Mouse (Mus musculus) gastrocnemius, postnatal 36 days (tissue): ENCODE data around the gene Psors1c2. TPM values are rescaled to one million over a fixed set of nuclear protein-coding genes. Genes with fewer than 3 reads are reported as not detected.

Source experiments
- DNase-seq, 2 experiments: peaks; one replicate each; pipeline ENCODE4 v3.0.0; 2022
- intact Hi-C: fragments of 180-260 bp; cut with DNase I; formaldehyde crosslinking; loops from one replicate; pipeline ENCODE4 v1.15.1; 2025
- total RNA-seq, 2 experiments: library from RNA; stranded (reverse); gene quantifications; 2 replicates each; pipeline ENCODE4 v1.2.3; 2021

The Psors1c2 gene
- total RNA-seq, 2 experiments from 2014 or later = not detected

DNA sequence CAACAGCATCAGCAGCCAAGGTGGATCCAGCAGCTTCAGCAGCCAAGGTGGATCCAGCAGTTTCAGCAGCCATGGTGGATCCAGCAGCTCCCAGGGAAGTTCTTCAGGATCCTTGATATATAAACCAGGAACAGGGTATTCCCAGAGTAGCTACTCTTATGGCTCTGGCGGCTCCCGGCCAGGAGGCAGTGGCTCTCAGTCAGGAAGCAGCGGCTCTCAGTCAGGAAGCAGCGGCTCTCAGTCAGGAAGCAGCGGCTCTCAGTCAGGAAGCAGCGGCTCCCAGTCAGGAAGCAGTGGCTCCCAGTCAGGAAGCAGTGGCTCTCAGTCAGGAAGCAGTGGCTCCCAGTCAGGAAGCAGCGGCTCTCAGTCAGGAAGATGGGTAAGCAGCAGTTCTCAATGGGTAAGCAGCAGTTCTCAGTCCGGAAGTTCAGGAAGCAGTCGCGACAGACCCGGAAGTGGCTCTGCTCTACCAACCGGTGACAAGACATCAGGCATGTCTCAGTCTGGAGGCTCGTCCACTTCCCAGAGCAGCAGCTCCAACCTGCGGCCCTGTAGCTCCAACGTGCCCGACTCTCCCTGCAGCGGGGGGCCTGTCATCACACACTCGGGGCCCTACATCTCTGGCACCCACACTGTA is 21.9 kb downstream of the Psors1c2 start:
- no peak for DNase-seq
- intact Hi-C loops = no loop called here

DNA sequence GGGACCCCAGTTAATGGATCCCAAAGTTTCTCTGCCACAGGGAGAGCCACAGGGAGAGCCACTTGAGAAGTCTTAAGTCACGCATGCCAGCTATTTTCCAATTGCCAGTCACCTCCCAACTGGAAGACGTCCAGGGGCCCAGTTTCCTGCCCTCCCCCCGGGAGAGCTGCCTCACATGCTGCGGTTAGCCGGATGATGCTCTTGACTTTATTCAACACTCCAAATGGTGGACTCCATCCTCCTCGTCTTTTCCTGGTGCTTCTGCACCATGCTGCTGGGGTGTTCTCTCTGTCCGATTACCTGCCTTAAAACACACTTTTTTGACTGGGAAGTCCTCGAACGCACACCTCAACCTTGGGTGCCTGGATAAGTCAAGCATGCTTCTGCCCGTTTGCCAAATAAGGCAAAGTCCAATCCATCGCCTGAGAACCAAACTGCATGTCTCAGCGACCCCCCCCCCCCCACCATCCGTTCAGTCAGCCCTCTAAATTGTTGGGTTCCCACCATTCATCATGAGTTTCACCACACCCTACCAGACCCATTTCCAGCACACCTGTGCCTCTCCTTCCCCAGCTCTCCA is 23.3 kb downstream of the Psors1c2 start:
- intact Hi-C loops = no loop called here
- no peak for DNase-seq

DNA sequence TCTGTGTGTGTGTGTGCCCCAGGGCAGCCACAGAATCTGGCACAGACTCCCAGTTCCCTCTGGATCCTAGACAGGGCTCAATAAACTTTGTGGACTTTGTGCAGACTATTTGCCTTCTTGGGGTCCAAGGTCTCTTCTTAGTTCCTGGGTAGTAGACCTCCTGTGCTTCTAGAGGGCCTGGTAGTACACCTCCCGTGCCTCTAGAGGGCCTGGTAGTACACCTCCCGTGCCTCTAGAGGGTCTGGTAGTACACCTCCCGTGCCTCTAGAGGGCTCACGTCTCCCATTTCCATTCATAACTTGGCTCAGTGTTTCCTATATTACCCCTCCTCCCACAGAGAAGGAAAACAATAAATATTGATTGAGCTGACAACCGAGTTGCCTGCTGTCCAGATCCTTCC is 23.8 kb downstream of the Psors1c2 start:
- DNase-seq = no peak
- intact Hi-C loops = no loop called here

DNA sequence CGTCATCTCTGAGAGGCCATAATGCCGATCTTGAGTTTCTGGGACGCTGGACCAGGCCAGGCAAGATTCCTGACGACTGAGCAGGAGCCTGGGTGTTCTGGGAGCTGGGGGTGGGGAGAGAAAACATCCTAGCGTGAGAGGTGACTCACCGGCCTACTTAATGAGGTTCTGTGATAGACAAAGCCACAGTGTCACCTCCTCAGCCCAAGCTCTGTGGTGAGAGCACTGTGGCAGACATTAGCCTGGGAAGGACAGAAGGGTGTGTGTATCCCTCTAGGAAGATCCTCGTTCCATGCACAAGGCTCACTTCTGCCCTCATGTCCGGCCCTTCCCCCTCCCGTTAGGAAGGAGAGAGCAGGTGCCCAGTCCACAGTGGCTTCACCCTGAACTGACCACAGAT is 24.4 kb downstream of the Psors1c2 start:
- DNase-seq = no peak
- intact Hi-C loops = no loop called here

DNA sequence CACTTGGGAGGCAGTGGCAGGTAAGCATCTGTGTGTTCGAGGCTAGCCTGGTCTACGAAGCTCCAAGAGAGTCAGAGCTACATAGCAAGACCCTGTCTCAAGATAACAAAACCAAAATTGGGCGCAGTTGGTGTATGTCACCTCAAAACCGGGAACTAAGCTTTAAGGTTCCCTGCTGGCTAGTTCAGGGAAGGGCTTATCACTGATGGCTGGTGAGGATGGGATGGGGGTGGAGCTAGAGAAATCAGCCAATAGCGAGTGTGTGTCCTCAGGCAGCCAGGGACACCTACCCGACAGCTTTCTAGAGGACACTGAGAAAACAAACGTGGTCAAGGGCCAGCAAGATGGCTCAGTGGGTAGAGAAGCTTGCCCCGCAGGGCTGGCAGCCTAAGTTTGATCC is 25.2 kb downstream of the Psors1c2 start:
- intact Hi-C loops = no loop called here

DNA sequence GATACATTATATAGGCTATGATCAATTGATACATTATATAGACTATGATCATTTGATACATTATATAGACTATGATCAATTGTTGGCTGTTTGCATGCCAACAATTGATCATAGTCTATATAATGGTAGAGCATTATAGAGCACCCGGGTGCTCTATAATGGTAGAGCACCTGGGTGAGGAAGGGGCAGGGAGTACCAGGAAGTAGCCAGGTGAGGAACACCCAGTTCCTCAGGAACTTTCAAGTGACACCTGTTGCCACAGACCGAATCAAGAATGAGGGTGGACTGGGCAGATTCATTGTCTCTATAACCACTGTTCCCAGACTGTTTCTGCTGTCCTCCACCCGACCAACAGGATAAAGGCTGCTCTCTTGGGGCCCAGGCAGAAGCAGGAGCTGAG is 34.1 kb downstream of the Psors1c2 start, which contains the start of gene 2300002M23Rik:
Gene 2300002M23Rik (plus strand): TSS at position 301 of the 400 bp plus-strand sequence.
- intact Hi-C loops = no loop called here
- no peak for DNase-seq

More for the DNA sequence above, 25.2 kb downstream of the Psors1c2 start:
- no peak for DNase-seq

DNA sequence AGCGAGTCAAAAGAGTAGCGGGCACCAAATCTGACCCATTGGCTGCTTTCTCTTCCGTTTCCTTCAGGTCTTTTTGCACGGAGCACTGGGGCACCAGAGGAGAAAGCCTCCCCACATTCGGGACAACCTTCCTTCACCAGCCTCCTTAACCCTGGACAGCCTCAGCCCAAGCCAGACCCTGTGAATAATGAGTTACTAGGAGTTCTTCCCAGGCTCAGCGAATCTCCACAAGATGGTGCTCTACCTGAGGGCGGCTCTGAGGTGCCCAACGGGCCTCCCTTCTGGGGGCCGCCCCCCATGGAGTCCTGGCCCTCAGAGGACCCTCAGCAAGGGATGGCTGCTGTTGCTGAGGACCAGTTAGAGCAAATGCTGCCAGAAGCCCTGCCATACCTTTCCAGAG is 34.8 kb downstream of the Psors1c2 start:
- intact Hi-C loops = no loop called here
- no peak for DNase-seq

DNA sequence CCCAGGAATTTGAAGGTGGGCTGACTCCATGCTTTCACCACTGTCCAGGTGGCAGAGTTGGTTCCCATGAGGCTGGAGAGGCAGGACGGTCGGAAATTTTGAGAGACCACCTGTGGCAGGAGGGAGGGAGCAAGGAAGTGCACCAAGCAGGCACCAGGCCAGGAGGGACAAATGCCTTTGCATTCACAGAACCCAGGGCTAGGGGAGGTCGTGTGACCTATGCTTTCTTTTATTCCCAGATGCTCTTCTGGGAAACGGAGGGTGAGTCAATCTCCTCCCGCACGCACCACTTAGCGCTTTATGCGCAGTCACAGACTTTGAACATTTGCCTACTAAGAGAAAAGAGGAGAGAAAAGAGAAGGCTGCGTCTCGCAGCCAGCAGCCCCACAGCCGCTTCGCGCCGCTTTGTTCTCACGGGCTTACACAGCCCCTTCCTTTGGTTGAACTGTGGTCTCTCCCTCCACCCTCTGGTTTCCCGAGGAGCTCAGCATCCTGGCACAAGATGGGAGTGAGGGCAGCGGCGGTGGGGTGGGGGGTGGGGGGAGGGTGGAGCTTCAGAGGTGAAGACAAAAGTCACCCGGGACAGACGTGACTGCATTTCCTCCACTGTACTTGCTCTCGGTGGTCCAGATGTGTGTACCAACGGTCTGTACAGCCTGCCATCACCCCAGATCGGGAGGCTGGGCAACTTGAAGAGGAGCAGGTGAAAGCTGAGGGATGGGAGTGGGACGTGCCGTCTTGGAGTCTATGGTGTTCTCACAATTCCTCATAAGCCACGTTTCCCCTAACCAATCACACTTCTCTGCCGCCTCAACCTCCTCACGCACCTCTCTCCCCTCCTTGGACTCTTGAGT is 36.3 kb downstream of the Psors1c2 start:
- intact Hi-C loops = no loop called here
- no peak for DNase-seq

DNA sequence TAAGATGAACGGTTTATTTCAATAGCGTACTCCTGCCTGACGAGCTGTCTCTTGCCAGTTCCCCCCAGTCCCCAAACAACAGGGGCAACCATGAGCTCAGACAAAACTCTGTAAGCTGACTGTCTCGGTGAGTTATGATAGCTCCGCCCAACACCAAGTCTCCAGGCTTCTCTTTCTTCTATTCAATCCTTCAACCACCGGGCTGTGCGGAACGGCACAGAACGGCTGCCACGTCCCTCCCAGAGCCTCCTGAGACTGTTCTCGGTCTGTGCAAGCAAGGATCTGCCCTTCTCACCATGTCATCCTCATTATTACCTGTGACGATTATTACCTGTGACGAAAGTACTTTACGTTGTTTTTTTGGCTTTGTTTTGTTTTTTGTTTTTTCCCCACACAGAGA is 37.8 kb downstream of the Psors1c2 start:
- intact Hi-C loops = no loop called here
- DNase-seq = no peak

DNA sequence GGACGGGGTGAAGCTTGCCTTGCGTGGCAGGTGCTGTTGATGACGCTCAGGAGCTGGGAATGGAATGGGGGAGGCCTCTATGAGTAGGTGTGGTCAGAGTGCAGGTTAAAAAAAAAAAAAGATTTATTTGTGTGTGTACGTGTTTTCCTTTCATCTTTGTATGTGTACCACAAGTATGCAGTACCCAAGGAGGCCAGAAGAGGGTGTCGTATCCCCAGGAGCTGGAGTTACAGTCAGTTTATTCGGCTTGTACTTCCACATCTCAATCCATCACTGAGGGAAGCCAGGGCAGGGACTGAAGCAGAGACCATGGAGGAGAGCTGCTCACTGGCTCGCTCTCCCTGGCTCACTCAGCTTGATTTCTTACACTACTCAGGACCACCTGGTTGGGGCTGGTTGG is 38.5 kb downstream of the Psors1c2 start:
- no peak for DNase-seq
- intact Hi-C loops = no loop called here

DNA sequence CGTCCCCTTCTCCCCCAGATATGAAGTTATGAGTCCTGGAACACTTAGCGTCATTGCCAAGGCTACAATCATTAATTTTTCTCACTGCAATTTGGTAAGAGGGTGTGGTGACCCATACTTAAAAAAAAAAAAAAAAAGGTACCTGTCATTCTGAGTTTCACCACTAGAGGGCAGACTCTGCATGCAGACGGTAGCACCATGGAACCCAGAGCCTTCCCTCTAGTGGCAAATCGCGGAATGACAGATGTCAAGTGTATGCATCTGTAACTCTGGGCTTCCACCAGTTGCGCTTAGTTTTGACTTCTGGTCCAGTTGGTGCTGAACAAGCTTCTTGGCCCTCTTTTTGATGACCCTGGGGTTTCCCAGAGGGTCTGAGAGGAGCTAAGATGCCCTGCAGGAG is 45.2 kb downstream of the Psors1c2 start:
- intact Hi-C loops = no loop called here
- DNase-seq = peak; percentile 44 to 71

DNA sequence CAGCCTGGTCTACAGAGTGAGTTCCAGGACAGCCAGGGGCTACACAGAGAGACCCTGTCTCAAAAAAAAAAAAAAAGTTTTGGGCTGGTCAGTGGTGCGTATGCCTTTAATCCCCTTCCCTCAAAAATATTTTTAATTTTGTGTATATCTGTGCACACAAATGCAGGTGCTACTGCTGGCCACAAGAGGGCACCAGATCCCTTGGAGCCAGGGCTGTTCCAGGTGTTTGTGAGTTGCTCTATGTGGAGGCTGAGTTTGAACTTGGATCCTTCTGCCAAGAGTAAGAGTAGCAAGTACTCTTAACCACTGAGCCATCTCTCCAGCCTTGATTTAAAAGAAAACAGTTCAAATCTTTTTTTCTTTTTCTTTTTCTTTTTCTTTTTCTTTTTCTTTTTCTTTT is 49.9 kb downstream of the Psors1c2 start:
- intact Hi-C loops = no loop called here
- DNase-seq = no peak

Other genes starting within 250 kb of the Psors1c2 start
- gene H2-Q1, start 212.8 kb upstream of the Psors1c2 start, total RNA-seq = under 1 TPM; 0.38 to 0.47 TPM
- under 1 TPM; 0.20 to 0.77 TPM for gene H2-Q2, start 191.0 kb upstream of the Psors1c2 start, total RNA-seq
- 1 to 10 TPM; 3.6 to 4.0 TPM for gene H2-Q4, start 153.6 kb upstream of the Psors1c2 start, total RNA-seq
- under 1 TPM; 0.17 to 0.26 TPM for gene H2-Q6, start 108.4 kb upstream of the Psors1c2 start, total RNA-seq
- under 1 TPM; 0.33 to 0.62 TPM for gene H2-Q7, start 94.0 kb upstream of the Psors1c2 start, total RNA-seq
- under 1 TPM; 0.10 to 0.13 TPM for gene H2-Q10, start 63.1 kb upstream of the Psors1c2 start, total RNA-seq
- gene Pou5f1, start 27.2 kb upstream of the Psors1c2 start, total RNA-seq = not detected
- 1 to 10 TPM; 1.5 to 2.0 TPM for gene Tcf19, start 16.4 kb upstream of the Psors1c2 start, total RNA-seq
- 1 to 10 TPM; 1.4 to 2.8 TPM for gene Cchcr1, start 16.1 kb upstream of the Psors1c2 start, total RNA-seq
- not detected for gene Cdsn, start 18.9 kb downstream of the Psors1c2 start, total RNA-seq
- gene 2300002M23Rik, start 34.2 kb downstream of the Psors1c2 start, total RNA-seq = not detected
- not detected for gene Sfta2, start 68.3 kb downstream of the Psors1c2 start, total RNA-seq
- not detected for gene Gm9573, start 93.4 kb downstream of the Psors1c2 start, total RNA-seq
- not detected for gene Mucl3, start 110.5 kb downstream of the Psors1c2 start, total RNA-seq
- gene Vars2, start 134.4 kb downstream of the Psors1c2 start, total RNA-seq = 10 to 100 TPM; 12.5 to 12.9 TPM
- gene Gtf2h4, start 140.5 kb downstream of the Psors1c2 start, total RNA-seq = 10 to 100 TPM; 15.3 to 19.0 TPM
- 10 to 100 TPM; 12.7 to 15.0 TPM for gene Ddr1, start 171.4 kb downstream of the Psors1c2 start, total RNA-seq